ENCODE assay signal across 9 mouse cellular contexts in genomic region chr6:90622758-90623455, GRCm38 (mm10). TPM values are rescaled to one million over a fixed set of nuclear protein-coding genes. Genes with fewer than 3 reads are reported as not detected.
DNase-seq lines count a peak whose midpoint lies in the region; ATAC-seq and TF ChIP-seq lines count a peak whose summit lies in the region.
"Had no signal": no experiment of that assay in that cellular context is flagged by ENCODE, and none has a peak within 500 bp of the region (broad histone marks: within the 10 kb centered on the region; RNA-seq: fewer than 3 reads in every experiment).

No protein-coding gene starts in this region.

- no peak overlapping the region for H3K4me2 ChIP-seq in lung, embryonic 14.5 days
- no peak overlapping the region for H3K4me2 ChIP-seq in hindbrain, postnatal 0 days (ENCODE audit: low read depth, low read length)
- H3K4me2 ChIP-seq in stomach, embryonic 14.5 days (replicated peaks; ENCODE audit: low read depth, low read length): no peak overlapping the region
- H3K4me2 ChIP-seq: neural tube, embryonic 13.5 days had no signal

- no peak overlapping the region for H3K9ac ChIP-seq in lung, embryonic 14.5 days
- H3K9ac ChIP-seq in hindbrain, postnatal 0 days (replicated peaks; ENCODE audit: low read length): no peak overlapping the region
- no peak overlapping the region for H3K9ac ChIP-seq in stomach, embryonic 14.5 days (replicated peaks; ENCODE audit: low read depth, low read length)
- H3K9ac ChIP-seq: neural tube, embryonic 13.5 days had no signal

- peaks cover 17% of the 10 kb centered on the region for H3K4me1 ChIP-seq in lung, embryonic 14.5 days (ENCODE audit: insufficient read depth)
- no peaks in the 10 kb centered on the region for H3K4me1 ChIP-seq in hindbrain, postnatal 0 days (ENCODE audit: insufficient read depth, low read length)
- H3K4me1 ChIP-seq in stomach, embryonic 14.5 days (ENCODE audit: control insufficient read depth, insufficient read depth, low read length): peaks cover 14% of the 10 kb centered on the region; the same call in 1 of the 2 replicates

- DNase-seq in lung, embryonic 14.5 days: no peak
- no peak for DNase-seq in lung, postnatal 14 days
- no peak for DNase-seq in hindbrain, postnatal 0 days (ENCODE audit: low spot score)
- DNase-seq in urinary bladder, postnatal 14 days (ENCODE audit: low spot score): no peak
- no peak for DNase-seq in layer of hippocampus, adult 2 months (ENCODE audit: low spot score in 2 of 2)
- DNase-seq: cerebellum, adult 8-10 months had no signal

- peak; percentile 48; the same call in 1 of the 2 replicates for ATAC-seq in lung, embryonic 14.5 days (ENCODE audit: insufficient read depth)
- ATAC-seq in common myeloid progenitor, adult 5-6 weeks (replicated peaks; ENCODE audit: low read depth, poor library complexity, severe bottlenecking): peak; percentile 50
- ATAC-seq in hindbrain, postnatal 0 days: peak; percentile 66
- ATAC-seq in stomach, embryonic 14.5 days (ENCODE audit: insufficient number of reproducible peaks, insufficient read depth, low FRiP score, low read depth): peak; percentile 88

- H3K36me3 ChIP-seq in lung, embryonic 14.5 days (ENCODE audit: insufficient read depth): no peaks in the 10 kb centered on the region
- no peaks in the 10 kb centered on the region for H3K36me3 ChIP-seq in hindbrain, postnatal 0 days (ENCODE audit: insufficient read depth, low read length)
- H3K36me3 ChIP-seq in stomach, embryonic 14.5 days (ENCODE audit: control insufficient read depth, insufficient read depth, low read length): no peaks in the 10 kb centered on the region
- H3K36me3 ChIP-seq: neural tube, embryonic 13.5 days had no signal

- 38% methylated on average over 11 of the region's 11 CpGs for WGBS in lung, embryonic 14.5 days
- WGBS in hindbrain, postnatal 0 days: 38% methylated on average over 11 of the region's 11 CpGs
- 47% methylated on average over 11 of the region's 11 CpGs for WGBS in stomach, embryonic 14.5 days

- H3K4me3 ChIP-seq in lung, embryonic 14.5 days (ENCODE audit: low read depth, low read length): no peak overlapping the region
- H3K4me3 ChIP-seq in hindbrain, postnatal 0 days (ENCODE audit: low read length): no peak overlapping the region
- H3K4me3 ChIP-seq in stomach, embryonic 14.5 days (ENCODE audit: low read depth, low read length): no peak overlapping the region
- no peak overlapping the region for H3K4me3 ChIP-seq in layer of hippocampus, adult 2 months
- H3K4me3 ChIP-seq: neural tube, embryonic 13.5 days had no signal

- H3K9me3 ChIP-seq in lung, embryonic 14.5 days (ENCODE audit: low read depth, low read length): no peaks in the 10 kb centered on the region
- no peaks in the 10 kb centered on the region for H3K9me3 ChIP-seq in hindbrain, postnatal 0 days (ENCODE audit: low read length)
- no peaks in the 10 kb centered on the region for H3K9me3 ChIP-seq in stomach, embryonic 14.5 days (ENCODE audit: control insufficient read depth, low read depth, low read length)
- H3K9me3 ChIP-seq: neural tube, embryonic 13.5 days had no signal

- no peak for TF ChIP-seq CTCF in lung, embryonic 14.5 days (IDR thresholded peaks at IDR 0.05; ENCODE audit: low read depth)
- TF ChIP-seq CTCF in hindbrain, postnatal 0 days (IDR thresholded peaks at IDR 0.05; ENCODE audit: low read depth): no peak
- no peak for TF ChIP-seq CTCF in layer of hippocampus, adult 2 months (conservative IDR thresholded peaks at IDR 0.05)

- H3K27ac ChIP-seq in lung, embryonic 14.5 days (ENCODE audit: low read depth): peak overlapping the region; percentile 55
- 0 out of 2 replicates have a peak overlapping the region, but pooled peaks have one; percentile 15 for H3K27ac ChIP-seq in hindbrain, postnatal 0 days
- H3K27ac ChIP-seq in stomach, embryonic 14.5 days (ENCODE audit: low read length): peak overlapping the region; percentile 40; the same call in 1 of the 2 replicates
- no peak overlapping the region for H3K27ac ChIP-seq in layer of hippocampus, adult 2 months
- H3K27ac ChIP-seq: neural tube, embryonic 13.5 days had no signal

- H3K27me3 ChIP-seq in lung, embryonic 14.5 days (ENCODE audit: insufficient read depth, low read length): no peaks in the 10 kb centered on the region
- H3K27me3 ChIP-seq in hindbrain, postnatal 0 days (ENCODE audit: insufficient read depth, low read length): no peaks in the 10 kb centered on the region
- H3K27me3 ChIP-seq in stomach, embryonic 14.5 days (ENCODE audit: control insufficient read depth, insufficient read depth, low read length): no peaks in the 10 kb centered on the region
- H3K27me3 ChIP-seq: neural tube, embryonic 13.5 days had no signal

RNA-seq across cellular contexts. Expression of gene Slc41a3, which starts 18.4 kb away (rescaled TPM):
- polyA plus RNA-seq in lung, embryonic 14.5 days (2014; fragmentation: Nextera tagmentation; extraction: Ambion mirVana): 4.7 and 5.4 TPM in 2 replicates
- 4.1 and 6.6 TPM in 2 replicates for total RNA-seq in common myeloid progenitor, adult 5-6 weeks (2017)
- total RNA-seq in hindbrain, postnatal 0 days (2014; rRNA removed): 17.4 and 18.0 TPM in 2 replicates
- 17.1 and 17.6 TPM in 2 replicates for polyA plus RNA-seq in hindbrain, postnatal 0 days (2015; fragmentation: Nextera tagmentation; extraction: Ambion mirVana)
- 5.5 and 7.3 TPM in 2 replicates for polyA plus RNA-seq in stomach, embryonic 14.5 days (2014; fragmentation: Nextera tagmentation; extraction: Ambion mirVana)
- total RNA-seq in layer of hippocampus, adult 2 months (2021): 1 to 10 TPM; 4.0 to 4.1 TPM
